Mouse (Mus musculus) layer of hippocampus, postnatal 14 days (tissue): Measurements from ENCODE around the gene Zfp160. TPM values are rescaled to one million over a fixed set of nuclear protein-coding genes. Genes with fewer than 3 reads are reported as not detected.
A peak's percentile ranks its signal among the peaks of the same experiment; 100 is the strongest.
"Not testable (repeated sequence)": the region's sequence is repeated elsewhere in the genome, so short reads cannot be mapped to it uniquely, and the experiment has no call there.

ENCODE experiments used
- DNase-seq, 2 experiments: peaks; one replicate each; pipeline ENCODE4 v3.0.0; 2021 to 2022; ENCODE audit warnings: low spot score in 2 of 2, mixed read lengths in 1 of 2
- long read RNA-seq, 2 experiments: library from polyadenylated mRNA; stranded (forward); transcript quantifications; one replicate each; pipeline ENCODE4 v2.0.0; 2021
- total RNA-seq, 2 experiments: library from RNA; stranded (reverse); gene quantifications; 2 replicates each; pipeline ENCODE4 v1.2.3; 2021

The Zfp160 gene
- 10 to 100 TPM; 22.7 to 23.9 TPM for total RNA-seq
- long read RNA-seq, experiment 1, partial matches to known transcripts: 0 of 7 reads
- long read RNA-seq, experiment 1, other reads (novel, unspliced or antisense): 1 of 7 reads
- long read RNA-seq, experiment 2, partial matches to known transcripts: 0 of 4 reads
- long read RNA-seq, experiment 2, other reads (novel, unspliced or antisense): 3 of 4 reads

GRCm38 (mm10) chr17:21008382-21009331 is at the start of gene Zfp160:
Gene Zfp160 (plus strand): TSS chr17:21008903.
- peak; percentile 85 to 94 for DNase-seq

DNA sequence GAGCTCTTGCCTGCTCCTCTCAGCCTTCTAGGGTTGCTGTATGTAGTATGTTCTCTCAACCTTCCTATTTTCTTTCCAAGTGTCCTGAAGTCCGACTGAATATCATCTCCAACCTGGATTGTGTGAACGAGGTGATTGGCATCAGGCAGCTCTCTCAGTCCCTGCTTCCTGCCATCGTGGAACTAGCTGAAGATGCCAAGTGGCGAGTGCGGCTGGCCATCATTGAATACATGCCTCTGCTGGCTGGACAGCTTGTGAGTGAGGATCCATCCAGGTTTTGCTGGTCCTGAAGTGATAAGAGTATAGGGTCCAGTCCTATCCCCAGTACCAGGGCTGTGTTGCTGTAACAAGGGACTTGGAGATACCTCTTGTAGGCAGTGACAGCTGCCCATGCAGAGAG is 48.3 kb upstream of the Zfp160 start:
- no peak for DNase-seq

DNA sequence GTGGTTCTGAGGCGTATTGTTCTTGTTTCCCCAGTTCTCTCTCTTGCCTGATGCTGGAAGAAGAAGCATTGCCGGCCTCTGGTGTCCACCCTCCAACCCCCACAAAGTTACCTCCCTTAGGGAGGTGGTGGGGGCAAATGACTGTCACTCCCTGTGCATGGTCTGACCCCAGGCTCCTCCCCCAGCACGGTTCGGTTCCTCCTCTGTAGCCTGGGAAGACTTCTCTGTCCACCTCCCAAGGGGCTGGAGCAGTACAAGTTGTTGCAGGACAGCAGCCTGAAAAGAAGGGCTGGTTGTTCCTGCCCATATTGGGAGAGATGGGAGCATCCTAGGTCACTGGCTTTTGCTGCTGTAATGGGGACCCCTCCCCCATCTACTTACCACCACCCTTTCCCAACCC is 43.3 kb upstream of the Zfp160 start:
- no peak for DNase-seq

DNA sequence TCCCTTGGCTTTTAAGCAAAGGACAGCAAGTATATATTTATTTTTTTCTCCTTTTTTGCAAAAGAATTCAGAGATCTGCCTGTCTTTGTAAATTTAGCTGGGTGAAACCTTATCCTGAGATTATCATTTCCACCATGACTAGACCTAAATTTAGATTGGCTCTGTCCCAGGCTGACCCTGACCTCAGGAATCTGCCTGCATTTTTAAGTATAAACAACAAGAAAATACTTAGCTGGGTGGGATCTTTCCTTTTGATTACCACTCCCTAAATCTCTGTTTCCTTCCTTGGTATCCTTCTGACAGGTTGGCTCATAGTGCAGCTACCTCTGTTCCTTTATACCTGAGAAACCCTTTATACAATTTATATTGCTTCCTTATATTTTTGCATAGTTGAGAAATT is 42.0 kb upstream of the Zfp160 start:
- DNase-seq: no peak

DNA sequence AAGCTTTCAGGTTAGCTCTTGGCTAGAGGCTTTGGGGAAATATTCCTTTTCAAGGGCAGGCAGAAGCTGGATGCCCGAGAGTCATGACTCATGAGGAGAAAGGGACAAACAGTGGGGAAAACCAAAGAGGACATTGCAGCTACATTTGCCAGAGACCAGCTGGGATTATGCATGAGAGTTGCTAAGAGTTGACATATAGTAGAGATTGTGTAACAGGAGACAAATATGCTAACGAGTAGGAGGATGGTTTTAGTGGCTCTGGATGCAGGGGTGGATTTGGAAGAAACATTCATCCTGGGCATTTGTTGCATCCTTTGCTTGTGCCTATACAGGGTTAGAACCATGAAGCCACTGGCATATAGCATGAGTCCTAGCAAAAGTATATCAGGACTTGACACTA is 15.0 kb upstream of the Zfp160 start:
- no peak for DNase-seq

- no peak for DNase-seq
Measured at GRCm38 (mm10) chr17:20996364-20996763, 12.3 kb upstream of the Zfp160 start, which contains the start of gene Vmn1r233. Gene Vmn1r233 (minus strand): TSS chr17:20996464.

- no peak for DNase-seq
Measured at GRCm38 (mm10) chr17:21009726-21010125, 1.0 kb downstream of the Zfp160 start.

GRCm38 (mm10) chr17:21018410-21019080 is 9.8 kb downstream of the Zfp160 start:
- DNase-seq: no peak

DNA sequence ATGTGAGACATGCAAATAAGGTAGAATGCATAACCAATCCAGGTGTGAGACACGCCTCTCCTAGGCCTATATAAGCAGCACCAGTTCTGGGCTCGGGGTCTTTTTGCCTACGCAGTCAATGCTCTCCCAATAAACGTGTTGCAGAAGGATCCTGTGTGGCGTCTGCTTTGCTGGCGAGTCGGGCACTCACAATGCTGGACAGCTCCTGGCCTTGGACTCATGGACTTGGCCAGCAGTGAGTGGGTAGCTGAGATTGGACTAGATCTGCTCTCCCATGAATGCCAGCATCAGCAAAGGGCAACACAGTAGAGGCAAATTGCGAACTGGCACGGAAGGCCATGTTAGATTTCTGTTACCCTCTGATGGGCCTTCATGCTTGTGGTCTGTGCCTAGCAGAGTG is 39.3 kb downstream of the Zfp160 start:
- DNase-seq: not testable (repeated sequence)

DNA sequence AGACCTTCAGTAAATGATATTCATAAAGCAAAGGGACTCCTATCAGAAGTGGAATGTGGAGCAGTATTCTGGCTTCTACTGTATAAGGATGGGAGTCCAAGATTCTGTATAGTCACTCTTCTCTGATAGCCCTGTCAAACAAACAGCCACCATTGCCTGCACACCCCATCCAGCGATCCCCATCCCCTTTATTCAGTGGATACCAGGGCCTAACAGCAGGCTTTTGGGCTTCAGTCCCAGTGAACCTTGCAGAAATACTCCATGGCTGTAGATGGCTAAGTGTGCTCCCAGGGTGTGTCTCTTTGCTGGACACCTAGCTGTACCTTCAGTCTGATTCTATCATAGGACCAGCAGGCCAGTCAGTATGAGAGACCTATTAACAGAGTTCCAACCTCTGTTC is 42.2 kb downstream of the Zfp160 start:
- no peak for DNase-seq

DNA sequence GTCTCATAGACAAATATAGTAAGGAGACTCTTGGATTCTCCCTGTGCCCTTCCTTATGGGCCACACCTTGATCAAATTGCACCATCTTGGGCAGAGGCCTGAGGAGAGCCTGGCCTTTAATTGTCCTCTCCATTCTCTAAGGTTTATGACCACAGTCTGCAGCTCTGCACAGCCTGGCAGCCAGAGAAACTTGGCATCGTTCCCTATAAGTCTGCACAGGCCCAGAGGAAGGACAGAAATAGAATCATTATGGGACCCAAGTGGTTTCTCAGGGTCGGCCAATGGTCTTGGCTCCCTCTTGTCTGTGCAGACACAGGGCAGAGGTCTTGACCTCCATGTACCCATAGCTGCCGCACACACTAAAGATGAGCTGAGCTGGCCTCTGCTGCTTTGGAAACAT is 42.6 kb downstream of the Zfp160 start:
- DNase-seq: not testable (repeated sequence)

GRCm38 (mm10) chr17:21051919-21052318 is 43.2 kb downstream of the Zfp160 start:
- not testable (repeated sequence) for DNase-seq

DNA sequence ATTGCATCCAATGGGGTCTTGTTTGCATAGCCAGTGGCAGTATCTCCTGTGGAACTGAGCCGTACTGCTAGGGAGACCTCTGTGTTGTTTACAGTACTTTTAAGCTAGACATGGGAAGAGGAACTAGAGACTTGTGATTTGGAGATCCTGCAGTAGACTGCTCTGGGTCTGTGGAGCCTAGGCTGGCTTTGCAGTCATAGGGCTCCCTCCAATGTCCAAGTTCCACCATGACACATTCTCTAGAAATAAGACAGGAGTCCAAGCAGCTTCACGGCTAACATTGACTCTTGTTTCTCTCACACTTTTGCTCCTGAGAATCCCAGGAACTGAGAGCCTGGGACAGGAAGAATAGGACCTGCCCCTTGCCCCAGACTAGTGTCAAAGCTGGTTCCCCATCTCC is 44.6 kb downstream of the Zfp160 start:
- no peak for DNase-seq

GRCm38 (mm10) chr17:21055111-21055510 is 46.4 kb downstream of the Zfp160 start:
- not testable (repeated sequence) for DNase-seq

DNA sequence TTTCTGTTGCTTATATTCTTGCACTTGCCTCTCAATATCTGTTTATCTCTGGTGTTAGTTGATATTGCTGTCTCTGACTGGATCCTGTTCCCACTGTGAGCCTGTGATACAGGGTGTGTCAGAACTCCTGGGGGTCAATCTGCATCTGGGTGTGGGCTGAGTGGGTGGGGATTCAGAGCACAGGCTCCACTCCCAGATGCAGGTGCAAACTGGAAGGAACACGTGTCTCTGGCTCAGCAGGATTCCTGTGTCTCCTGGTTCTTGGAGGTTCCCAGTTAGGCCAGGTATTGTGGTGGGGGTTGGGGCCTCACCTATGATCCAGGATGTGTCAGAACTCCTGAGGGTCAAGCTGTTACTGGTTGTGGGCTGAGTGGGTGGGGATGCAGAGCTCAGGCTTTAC is 56.8 kb downstream of the Zfp160 start:
- no peak for DNase-seq

- DNase-seq: no peak
Measured at GRCm38 (mm10) chr17:21067036-21067435, 58.3 kb downstream of the Zfp160 start.

DNA sequence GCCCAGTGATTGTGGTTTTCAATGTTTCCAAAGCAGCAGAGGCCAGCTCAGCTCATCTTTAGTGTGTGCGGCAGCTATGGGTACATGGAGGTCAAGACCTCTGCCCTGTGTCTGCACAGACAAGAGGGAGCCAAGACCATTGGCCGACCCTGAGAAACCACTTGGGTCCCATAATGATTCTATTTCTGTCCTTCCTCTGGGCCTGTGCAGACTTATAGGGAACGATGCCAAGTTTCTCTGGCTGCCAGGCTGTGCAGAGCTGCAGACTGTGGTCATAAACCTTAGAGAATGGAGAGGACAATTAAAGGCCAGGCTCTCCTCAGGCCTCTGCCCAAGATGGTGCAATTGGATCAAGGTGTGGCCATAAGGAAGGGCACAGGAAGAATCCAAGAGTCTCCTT is 60.7 kb downstream of the Zfp160 start:
- not testable (repeated sequence) for DNase-seq

- DNase-seq: not testable (repeated sequence)
Measured at GRCm38 (mm10) chr17:21070971-21071370, 62.3 kb downstream of the Zfp160 start.
